Mouse (Mus musculus) bone marrow macrophage, adult 2 months (primary cell): ENCODE results near the gene Nfix. TPM values are rescaled to one million over a fixed set of nuclear protein-coding genes. Genes with fewer than 3 reads are reported as not detected.

ENCODE experiments used
- H3K27ac ChIP-seq: 2 replicates; pipeline ENCODE4 v1.5.1; 2012; ENCODE audit warnings: low read depth, low read length; ENCODE audit not compliant: insufficient read depth
- H3K4me1 ChIP-seq: 2 replicates; pipeline ENCODE4 v1.6.1; 2012; ENCODE audit warnings: low read length; ENCODE audit not compliant: control insufficient read depth, insufficient read depth
- H3K4me3 ChIP-seq: 2 replicates; pipeline ENCODE4 v1.5.1; 2012; ENCODE audit warnings: mild to moderate bottlenecking, low read length, moderate library complexity; ENCODE audit not compliant: insufficient read depth
- CTCF ChIP-seq: IDR thresholded peaks from 2 replicates; pipeline ENCODE4 v1.5.1; 2012; ENCODE audit warnings: low read depth, mild to moderate bottlenecking, low read length, moderate library complexity
- POLR2A ChIP-seq: IDR thresholded peaks from 2 replicates; pipeline ENCODE4 v1.6.1; 2012; ENCODE audit warnings: mild to moderate bottlenecking, low read depth, low read length, borderline replicate concordance
- polyA plus RNA-seq: library from polyadenylated mRNA; stranded (reverse); fragments of >200 nt; gene quantifications from 2 replicates; pipeline ENCODE4 v1.2.4, GENCODE M21; 2012; ENCODE audit not compliant: missing spikeins, insufficient read depth, insufficient read length

Nfix gene
- polyA plus RNA-seq, 1 experiment = 12.5 TPM

DNA sequence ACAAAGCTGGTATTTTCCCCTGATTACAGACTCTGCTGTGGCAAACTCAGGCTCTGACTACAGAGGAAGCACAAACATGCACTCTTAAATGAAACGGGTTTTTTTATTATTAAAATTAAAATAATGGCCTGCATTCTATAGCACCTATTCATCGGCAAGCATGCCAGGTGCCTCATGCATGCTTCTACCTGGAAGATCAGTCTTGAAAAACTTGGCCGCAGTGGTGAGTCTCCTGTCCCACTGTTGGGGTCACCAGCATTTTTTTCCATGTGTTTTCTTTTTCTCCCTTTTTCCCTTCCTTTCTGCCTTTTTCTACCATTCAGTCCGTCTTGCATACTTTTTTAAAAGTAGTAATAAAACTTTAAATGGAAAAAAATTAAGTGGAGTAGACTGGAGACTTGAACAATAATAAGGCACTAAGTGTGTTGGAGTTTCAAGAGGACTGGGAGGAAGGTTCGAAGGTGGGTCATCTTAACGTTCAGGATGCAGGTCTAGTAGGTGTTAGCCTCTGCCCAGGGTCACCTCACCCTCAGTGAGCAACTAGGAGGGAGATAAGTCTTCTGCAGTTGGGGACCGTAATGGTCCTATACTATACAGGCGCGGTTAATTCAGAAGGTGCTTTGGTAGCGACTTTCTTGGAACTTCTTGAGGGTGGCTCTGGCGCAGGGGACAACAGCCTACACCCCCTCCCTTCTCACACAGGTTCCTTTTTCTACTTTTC lies 16.8 kb downstream of the Nfix start:
- Histone ChIP-seq H3K4me3 (no peak overlapping the region), H3K27ac (no peak overlapping the region), H3K4me1 (no peaks in the 10 kb centered on the region)
- TF ChIP-seq POLR2A (no peak), CTCF (no peak)

- TF ChIP-seq POLR2A (no peak), CTCF (no peak)
- Histone ChIP-seq H3K27ac (no peak overlapping the region), H3K4me3 (no peak overlapping the region), H3K4me1 (no peaks in the 10 kb centered on the region)
Observed at GRCm38 (mm10) chr8:84782680-84783079, 17.5 kb downstream of the Nfix start.

- TF ChIP-seq CTCF = no peak
- no peaks in the 10 kb centered on the region for H3K4me1 ChIP-seq
- H3K4me3 ChIP-seq = no peak overlapping the region
- no peak overlapping the region for H3K27ac ChIP-seq
Observed at GRCm38 (mm10) chr8:84781686-84782505, 18.2 kb downstream of the Nfix start.

DNA sequence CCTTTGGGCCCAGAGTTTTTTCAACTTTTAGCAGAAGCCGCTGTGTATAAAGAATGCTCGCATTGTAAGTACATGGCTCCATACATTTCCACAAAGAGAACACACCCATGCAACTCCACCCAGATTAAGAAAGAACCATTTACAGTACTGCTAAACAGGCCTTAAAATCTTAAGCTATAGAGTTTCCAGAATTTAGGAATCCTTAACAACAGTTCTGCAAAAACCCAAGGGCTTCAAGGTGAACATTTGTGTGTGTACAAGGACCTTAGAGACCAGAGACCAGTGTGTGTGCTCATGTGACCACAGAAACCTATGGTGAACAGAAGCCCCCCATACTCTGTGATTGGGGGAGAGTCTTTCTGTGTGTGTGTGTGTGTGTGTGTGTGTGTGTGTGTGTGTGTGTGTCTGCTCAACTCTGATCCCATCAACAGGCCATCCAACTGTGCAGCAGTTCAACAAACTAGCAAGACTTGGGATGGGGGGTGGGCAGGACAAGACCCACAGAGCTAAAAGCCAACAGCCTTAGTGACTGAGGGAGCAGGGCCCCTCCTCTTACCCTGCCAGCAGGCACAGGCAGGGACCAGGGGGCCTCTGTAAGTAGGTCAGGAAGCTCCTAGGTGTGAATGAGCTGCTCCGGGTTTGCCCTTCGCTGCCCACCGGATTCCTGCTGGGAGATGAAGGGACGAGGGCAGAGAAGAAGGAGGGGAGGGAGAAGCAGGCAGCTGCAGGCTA lies 19.0 kb downstream of the Nfix start:
- Histone ChIP-seq H3K4me3 (no peak overlapping the region), H3K27ac (no peak overlapping the region), H3K4me1 (peaks cover 2% of the 10 kb centered on the region; the same call in 1 of the 2 replicates)
- no peak for TF ChIP-seq CTCF

DNA sequence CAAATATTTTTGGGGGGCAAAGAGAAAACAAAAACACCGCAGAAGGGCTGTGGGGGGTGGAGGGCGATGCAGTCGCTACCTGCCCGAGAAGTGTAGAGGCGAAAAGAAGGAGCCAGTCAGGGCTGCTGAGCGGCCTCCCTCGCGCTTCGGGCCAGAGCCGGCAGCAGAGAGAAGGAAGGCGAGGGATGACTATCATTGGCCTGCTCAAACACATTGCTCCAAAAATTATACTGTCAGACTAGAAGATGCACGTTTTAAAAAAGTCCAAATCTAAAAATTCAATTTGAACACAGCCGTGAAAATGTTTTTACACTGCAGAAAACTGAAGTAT lies 20.0 kb downstream of the Nfix start:
- Histone ChIP-seq H3K27ac (no peak overlapping the region), H3K4me3 (no peak overlapping the region), H3K4me1 (peaks cover 2% of the 10 kb centered on the region; the same call in 1 of the 2 replicates)
- no peak for TF ChIP-seq CTCF
- TF ChIP-seq POLR2A = no peak

DNA sequence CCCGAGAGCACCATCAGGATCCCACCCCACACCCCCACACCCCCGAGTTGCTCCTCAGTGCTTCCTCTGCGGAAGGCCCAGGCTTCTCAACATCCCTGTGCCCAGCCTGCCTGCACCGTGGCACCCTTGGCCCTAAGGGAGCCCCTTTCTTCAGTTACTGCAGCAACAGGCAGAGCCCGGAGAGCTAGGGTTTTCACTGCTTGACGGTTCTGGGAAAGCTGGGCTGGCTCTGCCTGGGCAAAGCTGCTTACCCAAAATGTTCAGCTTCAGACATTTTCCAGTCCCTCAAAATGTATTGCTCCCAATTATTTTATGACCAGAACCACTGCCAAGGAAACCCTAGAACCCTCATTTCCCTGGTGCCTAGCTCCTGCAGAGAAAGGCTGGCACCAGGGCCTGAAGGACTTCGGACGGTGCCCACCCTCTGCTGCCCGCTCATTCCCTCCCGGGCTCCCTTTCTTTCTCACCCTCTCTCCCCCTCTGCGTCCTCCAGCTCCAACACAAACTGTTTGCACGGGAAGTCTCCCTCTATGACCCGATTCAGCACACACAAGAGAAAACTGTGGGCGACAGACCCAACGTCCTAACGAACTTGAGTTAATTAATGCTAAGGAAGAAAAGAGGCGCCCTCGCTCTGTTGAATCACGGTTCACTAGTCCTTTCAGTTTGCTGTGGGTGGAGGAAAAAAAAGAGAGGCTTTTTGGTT lies 20.5 kb downstream of the Nfix start:
- Histone ChIP-seq H3K4me3 (no peak overlapping the region), H3K4me1 (peaks cover 2% of the 10 kb centered on the region; the same call in 1 of the 2 replicates), H3K27ac (no peak overlapping the region)
- TF ChIP-seq POLR2A (no peak), CTCF (no peak)

DNA sequence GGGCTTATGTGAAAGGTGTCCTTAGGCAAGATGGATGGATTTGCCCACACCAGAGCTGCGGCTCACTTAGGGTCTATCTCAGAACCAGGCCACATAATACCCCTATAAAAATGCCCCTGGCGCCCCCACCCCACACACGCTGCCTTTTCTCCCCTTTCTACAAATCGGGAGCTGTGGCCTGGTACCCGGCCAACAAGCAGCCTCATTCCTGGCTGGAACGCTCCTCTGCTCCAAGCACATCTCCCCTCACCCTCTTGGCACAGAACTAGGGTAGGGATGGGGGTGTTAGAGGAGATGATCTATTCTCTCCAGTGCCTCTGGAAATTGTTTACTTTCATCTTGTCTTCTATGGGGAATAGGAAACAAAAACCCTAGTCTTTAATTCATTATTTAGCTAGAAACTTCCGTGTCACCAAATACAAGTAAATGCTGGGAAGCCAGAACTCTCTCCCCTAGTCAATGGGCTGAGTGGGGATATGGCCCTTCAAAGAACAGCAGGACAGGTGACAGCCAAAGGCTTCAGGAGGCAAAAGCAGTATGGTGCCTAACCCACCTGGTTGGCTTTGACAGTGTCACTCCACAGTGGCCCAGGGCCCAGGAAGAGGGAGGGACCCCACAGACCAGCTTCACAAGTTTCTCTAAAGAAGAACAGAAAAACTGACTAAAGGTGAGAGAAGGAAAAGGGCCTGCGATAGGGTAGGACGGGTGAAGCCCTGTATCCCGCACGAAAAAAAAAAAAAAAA lies 21.3 kb downstream of the Nfix start:
- Histone ChIP-seq H3K27ac (no peak overlapping the region), H3K4me1 (peaks cover 2% of the 10 kb centered on the region; the same call in 1 of the 2 replicates), H3K4me3 (no peak overlapping the region)
- TF ChIP-seq POLR2A = no peak
- TF ChIP-seq CTCF = no peak

GRCm38 (mm10) chr8:84777899-84778637 lies 22.1 kb downstream of the Nfix start:
- H3K4me1 ChIP-seq = peaks cover 2% of the 10 kb centered on the region; the same call in 1 of the 2 replicates
- H3K27ac ChIP-seq = no peak overlapping the region
- no peak for TF ChIP-seq CTCF
- H3K4me3 ChIP-seq = no peak overlapping the region

DNA sequence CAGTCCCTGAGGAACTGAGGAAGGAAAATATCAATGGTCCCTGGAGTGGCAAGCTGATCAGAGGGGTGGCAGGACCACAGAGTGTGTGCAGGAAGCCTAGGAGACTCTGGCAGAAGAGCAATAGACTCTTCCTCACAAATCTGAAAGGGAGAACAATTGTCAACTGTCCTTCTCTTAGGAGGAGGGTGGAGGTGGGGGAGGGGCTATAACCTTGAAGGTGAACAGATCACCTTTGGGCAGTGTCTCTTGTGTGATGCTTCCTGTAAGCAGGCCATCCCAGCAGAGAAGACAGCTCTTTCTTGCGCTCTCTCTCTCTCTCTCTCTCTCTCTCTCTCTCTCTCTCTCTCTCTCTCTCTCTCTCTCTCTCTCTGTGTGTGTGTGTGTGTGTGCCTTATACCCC lies 23.6 kb downstream of the Nfix start:
- Histone ChIP-seq H3K27ac (no peak overlapping the region), H3K4me3 (no peak overlapping the region), H3K4me1 (peaks cover 2% of the 10 kb centered on the region; the same call in 1 of the 2 replicates)
- TF ChIP-seq POLR2A = no peak
- no peak for TF ChIP-seq CTCF
